Mouse (Mus musculus): ENCODE results near the gene Borcs8. TPM values are rescaled to one million over a fixed set of nuclear protein-coding genes. Genes with fewer than 3 reads are reported as not detected.

The Borcs8 gene
- polyA plus RNA-seq, 1 experiment from 2014 or later: 60.0 TPM

GRCm38 (mm10) chr8:70130066-70130465 lies 9.2 kb upstream of the Borcs8 start:
- ATAC-seq: no peak
- peaks cover 30% of the 10 kb centered on the region for H3K4me1 ChIP-seq (replicated peaks; ENCODE audit: control insufficient read depth, insufficient read depth, low read length)
- WGBS: 92% methylated on average over 3 of the region's 3 CpGs
- no peak overlapping the region for H3K4me3 ChIP-seq (replicated peaks; ENCODE audit: low read length)
- no peak overlapping the region for H3K9ac ChIP-seq (replicated peaks; ENCODE audit: low read depth, low read length)
- H3K36me3 ChIP-seq (ENCODE audit: control insufficient read depth, insufficient read depth): peaks cover 9% of the 10 kb centered on the region
- no peak overlapping the region for H3K4me2 ChIP-seq (ENCODE audit: low read length)
- no peaks in the 10 kb centered on the region for H3K9me3 ChIP-seq (ENCODE audit: control insufficient read depth, low read length)
- no peaks in the 10 kb centered on the region for H3K27me3 ChIP-seq (replicated peaks; ENCODE audit: control insufficient read depth, insufficient read depth, low read length)
- H3K27ac ChIP-seq (ENCODE audit: low read length): peak overlapping the region; percentile 71

GRCm38 (mm10) chr8:70131166-70131883 lies 8.0 kb upstream of the Borcs8 start, which contains the start of gene Nr2c2ap:
Gene Nr2c2ap, plus strand, starts transcription at chr8:70131333.
- no peaks in the 10 kb centered on the region for H3K9me3 ChIP-seq (ENCODE audit: control insufficient read depth, low read length)
- peak within 1 kb of the TSS; percentile 61 for H3K4me2 ChIP-seq (ENCODE audit: low read length)
- peak within 1 kb of the TSS; percentile 80 for H3K4me3 ChIP-seq (replicated peaks; ENCODE audit: low read length)
- peaks cover 30% of the 10 kb centered on the region for H3K4me1 ChIP-seq (replicated peaks; ENCODE audit: control insufficient read depth, insufficient read depth, low read length)
- H3K36me3 ChIP-seq (ENCODE audit: control insufficient read depth, insufficient read depth): peaks cover 15% of the 10 kb centered on the region
- under 1% methylated on average over 37 of the region's 37 CpGs for WGBS
- peak within 1 kb of the TSS; percentile 63 for H3K9ac ChIP-seq (replicated peaks; ENCODE audit: low read depth, low read length)
- peak; percentile 85 for ATAC-seq
- H3K27ac ChIP-seq (ENCODE audit: low read length): peak within 1 kb of the TSS; percentile 71
- H3K27me3 ChIP-seq (replicated peaks; ENCODE audit: control insufficient read depth, insufficient read depth, low read length): no peaks in the 10 kb centered on the region

GRCm38 (mm10) chr8:70134086-70134485 lies 5.2 kb upstream of the Borcs8 start:
- no peak overlapping the region for H3K4me2 ChIP-seq (ENCODE audit: low read length)
- H3K4me3 ChIP-seq (replicated peaks; ENCODE audit: low read length): no peak overlapping the region
- 89% methylated on average over 5 of the region's 5 CpGs for WGBS
- no peaks in the 10 kb centered on the region for H3K27me3 ChIP-seq (replicated peaks; ENCODE audit: control insufficient read depth, insufficient read depth, low read length)
- ATAC-seq: no peak
- H3K27ac ChIP-seq (ENCODE audit: low read length): no peak overlapping the region
- H3K9me3 ChIP-seq (ENCODE audit: control insufficient read depth, low read length): no peaks in the 10 kb centered on the region
- H3K36me3 ChIP-seq (ENCODE audit: control insufficient read depth, insufficient read depth): peaks cover 15% of the 10 kb centered on the region
- peaks cover 30% of the 10 kb centered on the region for H3K4me1 ChIP-seq (replicated peaks; ENCODE audit: control insufficient read depth, insufficient read depth, low read length)
- H3K9ac ChIP-seq (replicated peaks; ENCODE audit: low read depth, low read length): no peak overlapping the region

- 93% methylated on average over 9 of the region's 9 CpGs for WGBS
Observed at GRCm38 (mm10) chr8:70134931-70135330, 4.4 kb upstream of the Borcs8 start.

GRCm38 (mm10) chr8:70136591-70136990 lies 2.7 kb upstream of the Borcs8 start:
- ATAC-seq: no peak

More at GRCm38 (mm10) chr8:70134931-70135330, 4.4 kb upstream of the Borcs8 start:
- Histone ChIP-seq H3K4me3 (replicated peaks; ENCODE audit: low read length) (no peak overlapping the region), H3K36me3 (ENCODE audit: control insufficient read depth, insufficient read depth) (peaks cover 15% of the 10 kb centered on the region), H3K27me3 (replicated peaks; ENCODE audit: control insufficient read depth, insufficient read depth, low read length) (no peaks in the 10 kb centered on the region), H3K4me1 (replicated peaks; ENCODE audit: control insufficient read depth, insufficient read depth, low read length) (peaks cover 25% of the 10 kb centered on the region), H3K4me2 (ENCODE audit: low read length) (no peak overlapping the region), H3K9me3 (ENCODE audit: control insufficient read depth, low read length) (no peaks in the 10 kb centered on the region), H3K9ac (replicated peaks; ENCODE audit: low read depth, low read length) (no peak overlapping the region), H3K27ac (ENCODE audit: low read length) (no peak overlapping the region)
- no peak for ATAC-seq

GRCm38 (mm10) chr8:70137890-70138289 lies 1.4 kb upstream of the Borcs8 start:
- 80% methylated on average over 4 of the region's 4 CpGs for WGBS
- Histone ChIP-seq H3K4me1 (replicated peaks; ENCODE audit: control insufficient read depth, insufficient read depth, low read length) (peaks cover 21% of the 10 kb centered on the region), H3K9me3 (ENCODE audit: control insufficient read depth, low read length) (no peaks in the 10 kb centered on the region), H3K36me3 (ENCODE audit: control insufficient read depth, insufficient read depth) (peaks cover 16% of the 10 kb centered on the region), H3K4me3 (replicated peaks; ENCODE audit: low read length) (no peak overlapping the region), H3K27me3 (replicated peaks; ENCODE audit: control insufficient read depth, insufficient read depth, low read length) (no peaks in the 10 kb centered on the region), H3K27ac (ENCODE audit: low read length) (no peak overlapping the region), H3K9ac (replicated peaks; ENCODE audit: low read depth, low read length) (no peak overlapping the region; the same call in 1 of the 2 replicates), H3K4me2 (ENCODE audit: low read length) (peak overlapping the region; percentile 65; the same call in 1 of the 2 replicates)
- ATAC-seq: no peak

More at GRCm38 (mm10) chr8:70136591-70136990, 2.7 kb upstream of the Borcs8 start:
- H3K4me3 ChIP-seq (replicated peaks; ENCODE audit: low read length): no peak overlapping the region
- no peak overlapping the region for H3K4me2 ChIP-seq (ENCODE audit: low read length)
- no peak overlapping the region for H3K9ac ChIP-seq (replicated peaks; ENCODE audit: low read depth, low read length)
- peaks cover 15% of the 10 kb centered on the region for H3K36me3 ChIP-seq (ENCODE audit: control insufficient read depth, insufficient read depth)
- H3K27ac ChIP-seq (ENCODE audit: low read length): no peak overlapping the region
- no peaks in the 10 kb centered on the region for H3K9me3 ChIP-seq (ENCODE audit: control insufficient read depth, low read length)
- no peaks in the 10 kb centered on the region for H3K27me3 ChIP-seq (replicated peaks; ENCODE audit: control insufficient read depth, insufficient read depth, low read length)
- H3K4me1 ChIP-seq (replicated peaks; ENCODE audit: control insufficient read depth, insufficient read depth, low read length): peaks cover 28% of the 10 kb centered on the region
- 89% methylated on average over 4 of the region's 4 CpGs for WGBS

- Histone ChIP-seq H3K9me3 (ENCODE audit: control insufficient read depth, low read length) (no peaks in the 10 kb centered on the region), H3K9ac (replicated peaks; ENCODE audit: low read depth, low read length) (peak overlapping the region; percentile 93), H3K4me2 (ENCODE audit: low read length) (peak overlapping the region; percentile 95), H3K27ac (ENCODE audit: low read length) (peak overlapping the region; percentile 92), H3K27me3 (replicated peaks; ENCODE audit: control insufficient read depth, insufficient read depth, low read length) (no peaks in the 10 kb centered on the region), H3K36me3 (ENCODE audit: control insufficient read depth, insufficient read depth) (peaks cover 15% of the 10 kb centered on the region), H3K4me1 (replicated peaks; ENCODE audit: control insufficient read depth, insufficient read depth, low read length) (peaks cover 21% of the 10 kb centered on the region), H3K4me3 (replicated peaks; ENCODE audit: low read length) (peak overlapping the region; percentile 95)
- ATAC-seq: no peak
- WGBS: 12% methylated on average over 9 of the region's 9 CpGs
Observed at GRCm38 (mm10) chr8:70139981-70140380, 682 bp downstream of the Borcs8 start.

- WGBS: 87% methylated on average over 7 of the region's 7 CpGs
- Histone ChIP-seq H3K9ac (replicated peaks; ENCODE audit: low read depth, low read length) (no peak overlapping the region), H3K4me3 (replicated peaks; ENCODE audit: low read length) (no peak overlapping the region), H3K27me3 (replicated peaks; ENCODE audit: control insufficient read depth, insufficient read depth, low read length) (no peaks in the 10 kb centered on the region), H3K4me1 (replicated peaks; ENCODE audit: control insufficient read depth, insufficient read depth, low read length) (peaks cover 4% of the 10 kb centered on the region), H3K27ac (ENCODE audit: low read length) (no peak overlapping the region), H3K36me3 (ENCODE audit: control insufficient read depth, insufficient read depth) (peaks cover 16% of the 10 kb centered on the region), H3K9me3 (ENCODE audit: control insufficient read depth, low read length) (no peaks in the 10 kb centered on the region), H3K4me2 (ENCODE audit: low read length) (no peak overlapping the region)
- no peak for ATAC-seq
Observed at GRCm38 (mm10) chr8:70147678-70148607, 8.6 kb downstream of the Borcs8 start.

- no peak overlapping the region for H3K4me2 ChIP-seq (ENCODE audit: low read length)
- H3K27ac ChIP-seq (ENCODE audit: low read length): no peak overlapping the region
- no peaks in the 10 kb centered on the region for H3K27me3 ChIP-seq (replicated peaks; ENCODE audit: control insufficient read depth, insufficient read depth, low read length)
- peaks cover 4% of the 10 kb centered on the region for H3K4me1 ChIP-seq (replicated peaks; ENCODE audit: control insufficient read depth, insufficient read depth, low read length)
- H3K9ac ChIP-seq (replicated peaks; ENCODE audit: low read depth, low read length): no peak overlapping the region
- H3K4me3 ChIP-seq (replicated peaks; ENCODE audit: low read length): no peak overlapping the region
- H3K36me3 ChIP-seq (ENCODE audit: control insufficient read depth, insufficient read depth): peaks cover 6% of the 10 kb centered on the region
- H3K9me3 ChIP-seq (ENCODE audit: control insufficient read depth, low read length): no peaks in the 10 kb centered on the region
- ATAC-seq: no peak
- 20% methylated on average over 13 of the region's 13 CpGs for WGBS
Observed at GRCm38 (mm10) chr8:70150158-70150557, 10.9 kb downstream of the Borcs8 start.

Measured in forebrain, embryonic 16.5 days (tissue).